Mouse (Mus musculus) right cerebral cortex, adult 18-20 months (tissue): ENCODE measurements at regions not wholly inside any gene's neighbourhood (a gene's known extent, or its start where the extent isn't known, plus 50 kb on each side); places are given as distances from the start of the nearest gene placed in this dataset.

Experiments used
- DNase-seq: peaks from one replicate; pipeline ENCODE4 v3.0.0; 2022; ENCODE audit warnings: mixed read lengths

DNA sequence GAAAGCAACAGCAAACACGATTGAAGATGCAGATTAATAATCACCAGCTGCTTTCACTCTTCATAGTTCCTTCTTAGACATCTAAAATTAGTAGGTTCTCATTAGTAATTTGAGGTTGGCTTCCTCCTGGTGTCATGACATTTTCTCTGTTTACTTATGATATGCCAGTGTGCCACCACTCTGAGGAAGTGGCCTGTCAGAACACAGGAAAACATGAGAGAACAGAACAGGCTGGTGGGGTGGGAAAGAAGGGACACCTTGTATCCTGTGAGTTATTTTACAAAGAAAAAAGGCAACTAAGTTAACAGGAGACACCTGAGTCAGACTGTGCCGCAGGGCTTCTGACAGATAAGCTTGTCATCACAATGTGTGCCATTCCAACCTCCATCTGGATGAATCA lies 981.4 kb downstream of the Pdha2 start:
- no peak for DNase-seq

DNA sequence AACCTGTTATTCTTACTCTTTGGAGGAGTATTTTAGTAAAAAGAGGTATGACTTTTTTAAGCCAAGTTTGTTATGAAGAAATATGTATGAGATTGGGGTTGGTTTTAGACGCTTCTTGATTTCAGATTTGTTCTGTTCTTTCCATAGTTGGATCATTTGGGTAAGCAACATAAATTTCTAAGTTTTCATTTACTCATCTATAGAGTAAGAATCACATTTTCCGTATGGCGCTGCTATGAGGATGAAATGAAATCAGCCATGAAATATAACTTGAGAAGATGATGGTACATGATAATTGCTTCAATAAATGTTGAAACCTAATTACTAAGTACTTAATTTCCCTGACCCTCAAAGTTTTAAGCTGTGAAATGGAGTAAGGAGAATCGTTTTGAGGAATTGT lies 979.0 kb downstream of the Pdha2 start:
- DNase-seq, result no peak

DNA sequence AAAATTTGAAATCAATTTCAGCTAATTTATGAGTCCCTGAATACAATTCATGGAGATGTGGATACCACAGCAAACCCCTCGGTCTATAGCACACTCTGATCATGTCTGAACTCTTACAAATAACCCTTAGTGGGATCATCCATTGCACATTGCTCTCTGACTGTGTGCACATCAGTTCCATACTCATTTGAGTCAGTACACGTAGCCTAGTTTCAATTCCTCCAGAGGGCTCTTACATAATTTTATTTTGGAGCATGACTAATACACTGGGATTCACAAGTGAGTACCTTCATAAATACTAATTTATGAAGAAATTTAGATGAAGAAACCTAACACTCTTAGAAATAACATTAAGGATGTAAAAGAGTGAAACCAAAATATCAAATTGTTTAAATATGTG lies 978.3 kb downstream of the Pdha2 start:
- no peak for DNase-seq

DNA sequence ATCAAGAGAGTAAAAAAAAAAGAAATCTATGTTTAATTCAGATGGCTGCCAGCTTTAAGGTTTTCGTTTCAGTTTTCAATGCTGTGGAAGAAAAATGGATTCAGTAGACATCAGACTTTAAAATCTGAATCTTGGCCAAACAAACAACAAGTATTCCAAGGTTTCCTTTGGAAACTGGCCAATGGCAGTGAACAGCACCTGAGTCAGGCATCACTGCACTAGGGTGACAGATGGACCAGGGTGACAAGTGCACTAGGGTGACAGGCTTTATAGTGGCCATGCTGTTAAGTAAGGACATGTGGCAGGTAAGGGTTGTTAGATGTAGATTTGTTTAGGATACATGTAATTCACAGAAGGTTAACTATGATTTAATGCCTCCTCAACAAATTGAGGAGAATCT lies 972.9 kb downstream of the Pdha2 start:
- DNase-seq, result no peak
